Comparison of ENCODE assay signal across 37 mouse cellular contexts in genomic region chr8:106163251-106163650, GRCm38 (mm10). TPM values are rescaled to one million over a fixed set of nuclear protein-coding genes. Genes with fewer than 3 reads are reported as not detected.
"Had no signal": no experiment of that assay in that cellular context is flagged by ENCODE, and none has a peak within 500 bp of the region (broad histone marks: within the 10 kb centered on the region; RNA-seq: fewer than 3 reads in every experiment).

No protein-coding gene starts in this region.

- H3K4me3 ChIP-seq: heart, embryonic 12.5 days; heart, embryonic 13.5 days; heart, embryonic 15.5 days; hindbrain, embryonic 10.5 days; hindbrain, embryonic 12.5 days; hindbrain, embryonic 13.5 days; hindbrain, embryonic 15.5 days; intestine, embryonic 15.5 days; kidney, embryonic 15.5 days; layer of hippocampus, adult 2 months; left cerebral cortex, adult 2 months had no signal

- DNase-seq: heart, postnatal 10 days; heart, postnatal 14 days; heart, postnatal 36 days; heart, postnatal 4 days; kidney, adult 11 months; kidney, adult 18-20 months; kidney, adult 2 months; kidney, adult 8-10 months; kidney, adult 9 months; kidney, postnatal 10 days; kidney, postnatal 14 days; kidney, postnatal 25 days; kidney, postnatal 36 days; kidney, postnatal 4 days; layer of hippocampus, adult 9-11 months; layer of hippocampus, postnatal 36 days had no signal

- H3K9me3 ChIP-seq: heart, embryonic 12.5 days; heart, embryonic 13.5 days; heart, embryonic 15.5 days; hindbrain, embryonic 10.5 days; hindbrain, embryonic 12.5 days; hindbrain, embryonic 13.5 days; hindbrain, embryonic 15.5 days; intestine, embryonic 15.5 days; kidney, embryonic 15.5 days had no signal

- H3K27me3 ChIP-seq: heart, embryonic 12.5 days; heart, embryonic 13.5 days; heart, embryonic 15.5 days; hindbrain, embryonic 12.5 days; hindbrain, embryonic 13.5 days; hindbrain, embryonic 15.5 days; intestine, embryonic 15.5 days; kidney, embryonic 15.5 days had no signal

- H3K4me2 ChIP-seq: heart, embryonic 12.5 days; heart, embryonic 13.5 days; heart, embryonic 15.5 days; hindbrain, embryonic 12.5 days; hindbrain, embryonic 13.5 days; hindbrain, embryonic 14.5 days; hindbrain, embryonic 15.5 days; intestine, embryonic 15.5 days; kidney, embryonic 15.5 days had no signal

- ATAC-seq: hindbrain, embryonic 16.5 days; hindbrain, postnatal 0 days; inflammation-experienced regulatory T-cells, adult 6 months; intestine, embryonic 15.5 days; intestine, embryonic 16.5 days; intestine, postnatal 0 days had no signal

- H3K4me1 ChIP-seq: hindbrain, embryonic 10.5 days had no signal

- H3K27ac ChIP-seq: heart, embryonic 13.5 days; heart, embryonic 15.5 days; hindbrain, embryonic 10.5 days; hindbrain, embryonic 12.5 days; hindbrain, embryonic 13.5 days; hindbrain, embryonic 14.5 days; hindbrain, embryonic 15.5 days; hindbrain, postnatal 0 days; intestine, embryonic 15.5 days; kidney, embryonic 15.5 days; kidney, postnatal 0 days; layer of hippocampus, adult 2 months; left cerebral cortex, adult 2 months had no signal

- H3K9ac ChIP-seq: heart, embryonic 12.5 days; heart, embryonic 13.5 days; heart, embryonic 15.5 days; hindbrain, embryonic 12.5 days; hindbrain, embryonic 13.5 days; hindbrain, embryonic 14.5 days; hindbrain, embryonic 15.5 days; intestine, embryonic 15.5 days; kidney, embryonic 15.5 days had no signal

RNA-seq across cellular contexts. Expression of gene Esrp2, which starts 26.5 kb away (rescaled TPM):
- total RNA-seq: hematopoietic stem cell, adult 5-6 weeks; layer of hippocampus, postnatal 14 days; layer of hippocampus, postnatal 36 days; left cerebral cortex, adult 18-20 months had no signal
